Mouse (Mus musculus) left cerebral cortex, postnatal 14 days (tissue): ENCODE measurements around the gene Dnaja1. TPM values are rescaled to one million over a fixed set of nuclear protein-coding genes. Genes with fewer than 3 reads are reported as not detected.

Source experiments
- DNase-seq, 2 experiments: peaks; one replicate each; pipeline ENCODE4 v3.0.0; 2021 to 2022; ENCODE audit warnings: low spot score in 2 of 2, mixed read lengths in 1 of 2
- intact Hi-C: fragments of 180-260 bp; cut with DNase I; formaldehyde crosslinking; loops from one replicate; pipeline ENCODE4 v1.15.1; 2025
- long read RNA-seq, 2 experiments: library from polyadenylated mRNA; stranded (forward); transcript quantifications; one replicate each; pipeline ENCODE4 v2.0.0; 2021
- total RNA-seq, 2 experiments: library from RNA; stranded (reverse); gene quantifications; 2 replicates each; pipeline ENCODE4 v1.2.3; 2021

Dnaja1 gene
- total RNA-seq, result 100 to 1,000 TPM; 314 to 324 TPM
- long read RNA-seq, experiment 1, full-length matches to known transcripts, result 552 of 658 reads
- long read RNA-seq, experiment 1, partial matches to known transcripts, result 24 of 658 reads
- long read RNA-seq, experiment 1, other reads (novel, unspliced or antisense), result 82 of 658 reads
- long read RNA-seq, experiment 2, full-length matches to known transcripts, result 434 of 500 reads
- long read RNA-seq, experiment 2, partial matches to known transcripts, result 20 of 500 reads
- long read RNA-seq, experiment 2, other reads (novel, unspliced or antisense), result 46 of 500 reads

- intact Hi-C loops, result loop anchor here (2.0 kb wide), 1 partner anchor 19 kb away; the partner anchor contains the start of gene Aptx
- peak; percentile 97 to 98 for DNase-seq
Observed at GRCm38 (mm10) chr4:40722011-40722666, at the start of gene Dnaja1. Dnaja1 (plus strand) TSS chr4:40722150.

GRCm38 (mm10) chr4:40673526-40673925 is 48.4 kb upstream of the Dnaja1 start:
- DNase-seq, result no peak
- intact Hi-C loops, result no loop called here

- no peak for DNase-seq
- intact Hi-C loops, result no loop called here
Observed at GRCm38 (mm10) chr4:40676338-40676737, 45.6 kb upstream of the Dnaja1 start.

DNA sequence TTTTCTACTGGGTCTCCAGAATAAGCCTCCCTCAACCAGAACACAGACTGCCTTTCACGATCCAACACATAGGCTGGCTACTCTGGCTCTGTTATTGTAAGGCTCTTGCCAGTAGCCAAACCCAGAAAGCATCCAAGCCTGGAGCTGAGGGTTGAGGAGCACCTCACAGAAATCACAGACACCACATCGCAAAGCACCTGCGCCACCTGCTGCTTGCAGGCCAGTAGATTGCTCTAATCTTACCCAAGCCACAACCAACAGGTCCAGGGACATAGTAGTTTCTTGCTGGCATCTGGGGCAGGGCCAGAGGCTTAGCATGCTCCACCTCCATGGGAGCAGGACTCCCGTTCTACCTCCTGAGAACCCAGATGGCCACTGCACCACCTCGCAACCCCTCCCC is 44.8 kb upstream of the Dnaja1 start:
- intact Hi-C loops, result no loop called here

DNA sequence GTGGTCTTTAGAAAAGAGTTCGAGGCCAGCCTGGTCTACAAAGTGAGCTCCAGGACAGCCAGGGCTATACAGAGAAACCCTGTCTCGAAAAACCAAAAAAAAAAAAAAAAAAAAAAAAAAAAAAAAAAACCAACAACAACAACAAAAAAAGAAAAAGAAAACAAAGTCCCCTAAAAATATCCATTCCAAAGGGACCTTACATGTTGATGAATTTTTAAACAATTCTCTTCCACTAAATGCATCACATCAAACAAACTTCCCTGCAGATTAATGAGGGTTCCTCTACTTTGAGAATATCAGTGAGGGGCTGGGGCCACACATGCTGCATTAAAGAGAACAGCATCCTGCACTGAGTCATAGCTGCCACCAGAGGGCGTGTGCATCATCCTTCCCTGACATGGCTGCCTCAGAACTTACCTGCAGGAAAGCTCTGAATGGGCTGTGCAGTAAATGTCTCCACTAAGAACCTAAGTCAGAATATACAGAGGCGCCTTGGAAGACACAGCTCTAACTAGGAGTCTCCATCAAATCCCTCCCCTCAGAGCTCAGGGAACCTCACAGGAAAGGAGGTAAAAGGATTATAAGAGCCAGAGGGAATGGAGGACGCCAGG is 41.6 kb upstream of the Dnaja1 start:
- intact Hi-C loops, result loop anchor here (5.0 kb wide), 2 partner anchors 393 to 548 kb away; no protein-coding TSS in a partner anchor
- peak; percentile 30 to 31 for DNase-seq

More for the DNA sequence above, 44.8 kb upstream of the Dnaja1 start:
- peak; percentile 46 to 52 for DNase-seq

- DNase-seq, result peak; percentile 74 to 86
- intact Hi-C loops, result loop anchor here (2.0 to 5.0 kb wide), 3 partner anchors 381 to 550 kb away; no protein-coding TSS in a partner anchor
Observed at GRCm38 (mm10) chr4:40681908-40682307, 40.0 kb upstream of the Dnaja1 start.

DNA sequence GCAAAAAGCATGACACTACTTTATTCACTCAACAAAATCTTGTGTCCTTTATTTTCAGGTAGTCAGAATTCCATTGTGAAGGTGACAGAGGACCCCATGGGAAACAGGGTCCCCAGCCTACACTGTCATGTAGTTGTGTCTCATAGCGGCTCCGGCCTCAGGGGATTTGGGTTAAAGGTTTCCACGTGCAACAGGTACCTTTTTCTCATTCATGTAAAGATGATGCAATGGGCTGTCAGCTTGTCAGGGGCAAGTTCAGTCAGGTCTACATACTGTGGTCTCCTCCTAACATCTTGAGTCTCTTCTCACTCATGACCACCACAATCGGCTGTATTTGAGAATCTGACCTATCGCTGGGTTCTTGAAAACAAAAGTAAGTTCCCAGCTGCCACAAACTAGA is 39.6 kb upstream of the Dnaja1 start:
- intact Hi-C loops, result loop anchor here (2.0 to 5.0 kb wide), 3 partner anchors 382 to 550 kb away; no protein-coding TSS in a partner anchor
- DNase-seq, result no peak

DNA sequence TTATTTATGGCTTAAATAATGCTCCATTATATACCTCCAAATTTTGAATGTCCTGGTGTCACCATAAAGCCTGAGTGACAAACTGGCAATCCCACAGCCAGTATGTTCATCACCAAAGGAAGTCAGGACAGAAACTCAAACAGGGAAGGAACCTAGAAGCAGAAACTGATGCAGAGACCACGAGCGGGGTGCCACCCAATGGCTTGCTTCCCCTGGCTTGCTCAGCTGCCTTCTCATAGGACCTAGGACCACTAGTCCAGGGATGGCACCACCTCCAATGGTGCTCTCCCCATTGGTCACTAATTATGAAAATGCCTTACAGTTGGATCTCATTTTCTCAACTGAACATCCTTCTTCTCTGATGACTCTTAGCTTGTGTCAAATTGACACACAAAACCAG is 38.6 kb upstream of the Dnaja1 start:
- no peak for DNase-seq
- intact Hi-C loops, result loop anchor here (2.0 to 5.0 kb wide), 3 partner anchors 383 to 551 kb away; no protein-coding TSS in a partner anchor

DNA sequence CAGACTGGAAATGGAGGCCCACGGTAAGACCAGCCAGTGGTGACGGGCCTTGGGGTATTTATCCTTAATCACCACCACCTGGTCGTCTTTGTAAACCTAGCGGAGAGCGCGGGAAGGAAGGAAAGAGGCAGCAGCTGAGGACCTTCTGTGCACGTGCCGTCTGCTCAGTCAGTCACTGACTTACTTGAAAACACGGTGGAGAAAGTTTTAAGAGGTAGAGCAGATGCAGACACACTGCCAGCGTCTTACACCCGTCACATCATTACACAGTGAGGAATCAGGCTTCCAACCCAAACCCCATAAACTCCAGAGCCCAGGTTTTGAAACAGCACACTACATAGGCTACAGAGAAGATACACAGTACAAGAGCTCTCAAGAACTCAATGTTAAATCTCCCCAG is 30.9 kb upstream of the Dnaja1 start:
- intact Hi-C loops, result no loop called here
- DNase-seq, result no peak

GRCm38 (mm10) chr4:40697059-40697458 is 24.9 kb upstream of the Dnaja1 start:
- intact Hi-C loops, result no loop called here
- no peak for DNase-seq

DNA sequence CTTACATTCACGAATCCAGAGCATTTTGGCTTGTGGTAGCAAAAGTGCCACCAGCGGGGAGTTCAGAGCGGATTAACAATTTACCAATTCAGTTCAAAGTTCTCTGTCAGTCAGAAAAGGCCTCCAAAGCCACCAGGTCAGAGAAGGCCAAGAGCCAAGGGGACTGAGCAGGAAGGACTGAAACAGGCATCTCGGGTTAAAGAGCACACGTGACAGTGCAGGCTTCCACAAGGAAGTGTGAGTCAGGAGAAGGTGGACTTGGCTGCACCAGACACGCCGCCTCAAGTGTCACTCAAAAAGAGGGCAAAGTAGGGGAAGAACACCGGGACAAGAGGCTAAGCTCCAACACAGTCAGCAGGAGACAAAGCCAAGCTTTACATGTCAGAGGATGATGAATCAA is 21.7 kb upstream of the Dnaja1 start:
- intact Hi-C loops, result no loop called here
- DNase-seq, result no peak

- intact Hi-C loops, result loop anchor here (2.0 kb wide), 1 partner anchor 21 kb away; the partner anchor contains the start of gene Dnaja1
- DNase-seq, result no peak
Observed at GRCm38 (mm10) chr4:40701796-40702195, 20.2 kb upstream of the Dnaja1 start.

- DNase-seq, result peak; percentile 97
- intact Hi-C loops, result loop anchor here (2.0 kb wide), 1 partner anchor 20 kb away; the partner anchor contains the start of gene Dnaja1
Observed at GRCm38 (mm10) chr4:40702797-40703709, 18.9 kb upstream of the Dnaja1 start, which contains the start of gene Aptx. Aptx (minus strand) TSS chr4:40703194.

DNA sequence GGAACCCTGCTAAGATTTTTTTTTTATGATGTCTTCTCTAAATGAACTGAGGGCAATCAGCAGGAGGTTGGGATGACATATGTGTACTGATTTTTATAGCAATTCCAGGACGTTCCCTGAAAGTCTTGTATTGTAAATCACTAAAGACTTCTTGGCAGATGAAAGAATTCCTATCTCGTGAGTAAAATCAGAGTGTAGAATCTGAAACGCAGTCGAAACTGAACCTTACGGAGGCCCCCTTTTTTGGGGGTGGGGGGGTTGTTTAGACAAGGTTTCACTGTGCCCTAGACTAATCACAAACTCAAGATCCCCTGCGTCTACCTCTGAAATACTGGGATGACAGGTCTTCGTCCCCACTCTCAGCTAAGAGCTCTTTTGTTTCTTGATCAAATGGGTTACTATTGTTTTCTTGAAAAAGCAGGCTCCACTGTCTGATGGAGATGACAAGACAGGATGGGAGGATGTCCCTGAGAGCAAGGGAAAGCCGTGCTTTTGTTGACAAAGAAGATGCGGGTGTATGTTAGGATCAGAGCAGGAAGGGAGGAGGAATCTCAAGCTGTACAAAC is 18.2 kb upstream of the Dnaja1 start:
- intact Hi-C loops, result loop anchor here (2.0 kb wide), 1 partner anchor 19 kb away; the partner anchor contains the start of gene Dnaja1

GRCm38 (mm10) chr4:40717141-40717540 is 4.8 kb upstream of the Dnaja1 start:
- intact Hi-C loops, result no loop called here
- DNase-seq, result no peak

More for the DNA sequence above, 18.2 kb upstream of the Dnaja1 start:
- DNase-seq, result peak in 1 of 2 experiments; percentile 33

DNA sequence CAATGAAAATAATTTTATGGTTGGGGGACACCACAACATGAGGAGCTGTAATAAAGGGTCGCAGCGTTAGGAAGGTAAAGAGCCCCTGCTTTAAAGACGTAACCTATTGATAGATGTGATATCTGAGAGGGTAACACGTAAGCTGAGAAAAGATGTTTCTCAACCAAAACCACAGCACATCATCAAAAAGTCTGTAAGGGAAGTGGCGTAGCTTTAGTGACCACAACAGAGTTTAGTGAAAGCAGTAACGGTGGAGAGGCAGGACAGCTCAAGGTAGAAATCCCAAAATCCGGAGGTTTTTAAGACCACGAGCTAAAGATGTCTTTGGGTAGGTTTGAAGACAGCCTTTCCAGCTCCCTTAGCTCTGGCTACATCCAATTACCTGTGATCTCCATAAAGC is 1.0 kb upstream of the Dnaja1 start:
- intact Hi-C loops, result no loop called here
- no peak for DNase-seq

DNA sequence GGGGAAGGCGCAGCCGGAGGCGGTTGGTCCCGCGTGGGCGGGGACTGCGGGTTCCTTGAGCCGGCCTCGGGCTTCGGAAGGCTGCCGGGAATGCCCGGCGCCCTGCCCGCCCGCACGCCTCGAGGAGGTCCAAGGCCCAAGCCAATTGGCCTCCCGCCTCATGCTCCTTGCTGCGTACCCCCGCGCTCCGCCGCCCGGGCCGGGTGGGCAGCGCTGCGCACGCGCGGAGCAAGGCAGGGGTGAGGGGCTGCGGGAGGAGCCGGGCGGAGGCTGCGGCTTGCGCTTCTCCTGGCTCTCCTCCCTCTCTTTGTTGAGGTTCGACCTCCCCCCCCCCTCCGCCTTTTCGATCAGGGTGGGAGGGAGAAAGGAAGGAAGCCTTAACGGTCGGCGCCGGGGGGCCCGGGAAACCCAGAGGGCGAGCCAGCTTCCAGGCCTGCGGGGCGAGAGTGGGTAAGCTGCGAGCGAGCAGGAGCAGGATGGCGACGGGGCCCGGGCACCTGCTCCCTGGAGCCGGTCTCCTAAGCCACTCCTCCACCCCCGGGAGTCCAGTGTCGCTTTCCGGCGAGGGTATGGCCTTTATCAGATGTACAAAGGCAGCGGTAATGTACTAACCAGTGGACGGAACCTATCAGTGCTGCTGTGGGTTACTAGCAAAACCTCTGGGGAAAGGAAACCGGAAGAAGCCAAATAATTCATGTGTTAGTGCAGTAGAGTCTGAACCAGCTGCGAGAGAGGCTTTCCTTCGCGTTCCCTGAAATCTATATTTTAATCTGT is 924 bp downstream of the Dnaja1 start:
- intact Hi-C loops, result loop anchor here (2.0 kb wide), 1 partner anchor 20 kb away; the partner anchor contains the start of gene Aptx
- peak; percentile 78 to 80 for DNase-seq

DNA sequence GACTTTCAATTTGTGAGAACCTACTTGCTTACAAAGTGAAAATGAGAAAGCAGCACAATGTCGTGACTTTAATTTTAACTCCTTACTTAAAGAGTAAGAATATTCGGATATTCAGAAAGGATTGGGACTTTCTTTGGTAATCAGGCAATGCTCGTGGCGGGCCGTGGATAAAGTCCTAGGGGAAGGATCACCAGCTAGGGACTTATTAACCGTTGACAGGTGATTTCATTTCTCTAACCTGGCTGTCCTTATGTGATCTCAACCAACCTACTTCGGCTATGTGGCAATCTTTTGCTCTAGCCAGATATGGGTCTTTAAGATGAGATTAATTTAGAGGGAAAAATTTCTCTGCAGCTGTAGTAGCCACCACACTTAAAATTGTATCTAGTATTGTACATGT is 3.2 kb downstream of the Dnaja1 start:
- intact Hi-C loops, result no loop called here
- DNase-seq, result no peak
